Mouse (Mus musculus) midbrain, postnatal 0 days (tissue): ENCODE results near the gene Rhod. TPM values are rescaled to one million over a fixed set of nuclear protein-coding genes. Genes with fewer than 3 reads are reported as not detected.
A peak's percentile ranks its signal among the peaks of the same experiment; 100 is the strongest.

Experiments
- ATAC-seq: fragments of 200-750 bp; cut with Nextera tagmentation; 2 replicates; pipeline ENCODE4 v1.8.0; 2017; ENCODE audit warnings: moderate number of reproducible peaks, mild to moderate bottlenecking, moderate TSS enrichment, moderate library complexity; ENCODE audit not compliant: low FRiP score
- DNase-seq: peaks from one replicate; pipeline ENCODE4 v3.0.0-alpha.2; 2015; ENCODE audit warnings: low spot score
- H3K27ac ChIP-seq: fragments of 300-500 bp; sonication (generic); 2 replicates; pipeline ENCODE4 v1.5.1; 2014; ENCODE audit warnings: low read depth, mild to moderate bottlenecking, low read length, mixed read lengths
- H3K27me3 ChIP-seq: fragments of 300-500 bp; sonication (generic); 2 replicates; pipeline ENCODE4 v1.6.1; 2014; ENCODE audit warnings: low read length, control low read depth, mixed read lengths; ENCODE audit not compliant: insufficient read depth
- H3K36me3 ChIP-seq: fragments of 300-500 bp; sonication (generic); 2 replicates; pipeline ENCODE4 v1.6.1; 2014; ENCODE audit warnings: low read length, control low read depth, mixed read lengths; ENCODE audit not compliant: insufficient read depth
- H3K4me1 ChIP-seq: fragments of 300-500 bp; sonication (generic); 2 replicates; pipeline ENCODE4 v1.6.1; 2014; ENCODE audit warnings: mild to moderate bottlenecking, control low read depth, antibody characterized with exemption, low read length, mixed read lengths; ENCODE audit not compliant: insufficient read depth
- H3K4me2 ChIP-seq: fragments of 300-500 bp; sonication (generic); 2 replicates; pipeline ENCODE4 v1.6.1; 2014; ENCODE audit warnings: low read depth, mild to moderate bottlenecking, low read length, mixed read lengths; ENCODE audit not compliant: poor library complexity, severe bottlenecking
- H3K4me3 ChIP-seq: fragments of 300-500 bp; sonication (generic); 2 replicates; pipeline ENCODE4 v1.5.1; 2014; ENCODE audit warnings: low read depth, mild to moderate bottlenecking, low read length, moderate library complexity
- H3K9ac ChIP-seq: fragments of 300-500 bp; sonication (generic); replicated peaks from 2 replicates; pipeline ENCODE4 v1.6.1; 2014; ENCODE audit warnings: mild to moderate bottlenecking, low read length, moderate library complexity, mixed read lengths; ENCODE audit not compliant: poor library complexity, severe bottlenecking
- H3K9me3 ChIP-seq: fragments of 300-500 bp; sonication (generic); 2 replicates; pipeline ENCODE4 v1.6.1; 2016; ENCODE audit warnings: low read length, control low read depth
- CTCF ChIP-seq: IDR thresholded peaks from 2 replicates; pipeline ENCODE4 v1.5.1; 2016; ENCODE audit warnings: antibody characterized with exemption, mild to moderate bottlenecking
- WGBS: fragments of 180-500 bp; shearing (Covaris S2); extraction: QIAGEN DNeasy Blood & Tissue Kit; methylation state at CpG from one replicate; pipeline ENCODE4 v1.1.7; 2014; 5-methylcytosine and 5-hydroxymethylcytosine counted together
- polyA plus RNA-seq: library from polyadenylated mRNA; unstranded; fragments of >200 nt; fragmentation: Nextera tagmentation; extraction: Ambion mirVana; gene quantifications from 2 replicates; pipeline ENCODE4 v1.2.1, GENCODE M21; 2015
- total RNA-seq: library from RNA; depleted of rRNA; stranded (reverse); fragments of >200 nt; gene quantifications from 2 replicates; pipeline ENCODE4 v1.2.3, GENCODE M21; 2014

The Rhod gene
- total and polyA plus RNA-seq, 2 experiments from 2014 or later, result 2.7 to 6.2 TPM

GRCm38 (mm10) chr19:4396998-4397797 lies 42.0 kb downstream of the Rhod start:
- whole genome bisulfite sequencing, result under 1% methylated on average over 47 of the region's 90 CpGs
- H3K9me3 ChIP-seq, result no peaks in the 10 kb centered on the region
- TF ChIP-seq CTCF, result no peak

GRCm38 (mm10) chr19:4396081-4396997 lies 42.9 kb downstream of the Rhod start:
- Histone ChIP-seq H3K27me3 (no peaks in the 10 kb centered on the region), H3K36me3 (no peaks in the 10 kb centered on the region), H3K9me3 (no peaks in the 10 kb centered on the region), H3K4me2 (peak overlapping the region; percentile 73), H3K27ac (peak overlapping the region; percentile 86), H3K4me3 (peak overlapping the region; percentile 97), H3K9ac (peak overlapping the region; percentile 97), H3K4me1 (peaks cover 6% of the 10 kb centered on the region; the same call in 1 of the 2 replicates)
- under 1% methylated on average over 64 of the region's 80 CpGs for WGBS
- DNase-seq (peak; percentile 9), ATAC-seq (peak; percentile 24)
- TF ChIP-seq CTCF, result no peak

More at GRCm38 (mm10) chr19:4396998-4397797, 42.0 kb downstream of the Rhod start:
- ATAC-seq, result peak; percentile 94
- Histone ChIP-seq H3K27ac (peak overlapping the region; percentile 88), H3K9ac (peak overlapping the region; percentile 97), H3K36me3 (no peaks in the 10 kb centered on the region), H3K4me2 (peak overlapping the region; percentile 93), H3K27me3 (no peaks in the 10 kb centered on the region), H3K4me1 (peaks cover 6% of the 10 kb centered on the region; the same call in 1 of the 2 replicates), H3K4me3 (peak overlapping the region; percentile 97)
- peak; percentile 99 for DNase-seq

- no peaks in the 10 kb centered on the region for H3K9me3 ChIP-seq
- DNase-seq, result no peak
- no peaks in the 10 kb centered on the region for H3K4me1 ChIP-seq
- H3K9ac ChIP-seq, result no peak overlapping the region
- no peak overlapping the region for H3K27ac ChIP-seq
- TF ChIP-seq CTCF, result no peak
- H3K36me3 ChIP-seq, result no peaks in the 10 kb centered on the region
- H3K4me3 ChIP-seq, result no peak overlapping the region
- H3K27me3 ChIP-seq, result no peaks in the 10 kb centered on the region
- H3K4me2 ChIP-seq, result no peak overlapping the region
- ATAC-seq, result no peak
Observed at GRCm38 (mm10) chr19:4387276-4387675, 52.0 kb downstream of the Rhod start.

GRCm38 (mm10) chr19:4385026-4385425 lies 54.2 kb downstream of the Rhod start:
- no peaks in the 10 kb centered on the region for H3K27me3 ChIP-seq
- 88% methylated on average over 4 of the region's 4 CpGs for WGBS
- H3K9ac ChIP-seq, result no peak overlapping the region
- DNase-seq (no peak), ATAC-seq (no peak)
- no peaks in the 10 kb centered on the region for H3K9me3 ChIP-seq
- no peak overlapping the region for H3K4me3 ChIP-seq
- H3K4me1 ChIP-seq, result no peaks in the 10 kb centered on the region
- no peaks in the 10 kb centered on the region for H3K36me3 ChIP-seq
- H3K27ac ChIP-seq, result no peak overlapping the region
- no peak overlapping the region for H3K4me2 ChIP-seq
- TF ChIP-seq CTCF, result no peak

- DNase-seq (no peak), ATAC-seq (no peak)
- 32% methylated on average over 1 of the region's 1 CpGs for WGBS
Observed at GRCm38 (mm10) chr19:4384322-4384721, 54.9 kb downstream of the Rhod start.

More at GRCm38 (mm10) chr19:4384322-4384721, 54.9 kb downstream of the Rhod start:
- no peaks in the 10 kb centered on the region for H3K9me3 ChIP-seq
- no peak overlapping the region for H3K4me3 ChIP-seq
- no peak overlapping the region for H3K9ac ChIP-seq
- H3K36me3 ChIP-seq, result no peaks in the 10 kb centered on the region
- no peak overlapping the region for H3K4me2 ChIP-seq
- no peaks in the 10 kb centered on the region for H3K27me3 ChIP-seq
- H3K27ac ChIP-seq, result no peak overlapping the region
- no peaks in the 10 kb centered on the region for H3K4me1 ChIP-seq
- TF ChIP-seq CTCF, result no peak
